Mouse (Mus musculus) cerebellum, postnatal 4 days (tissue): ENCODE data around the gene Smap2.
A peak's percentile ranks its signal among the peaks of the same experiment; 100 is the strongest.

Experiments
- DNase-seq, 2 experiments: peaks; one replicate each; pipeline ENCODE4 v3.0.0; 2022; ENCODE audit warnings: low spot score in 2 of 2, mixed read lengths in 1 of 2

The Smap2 gene

DNA sequence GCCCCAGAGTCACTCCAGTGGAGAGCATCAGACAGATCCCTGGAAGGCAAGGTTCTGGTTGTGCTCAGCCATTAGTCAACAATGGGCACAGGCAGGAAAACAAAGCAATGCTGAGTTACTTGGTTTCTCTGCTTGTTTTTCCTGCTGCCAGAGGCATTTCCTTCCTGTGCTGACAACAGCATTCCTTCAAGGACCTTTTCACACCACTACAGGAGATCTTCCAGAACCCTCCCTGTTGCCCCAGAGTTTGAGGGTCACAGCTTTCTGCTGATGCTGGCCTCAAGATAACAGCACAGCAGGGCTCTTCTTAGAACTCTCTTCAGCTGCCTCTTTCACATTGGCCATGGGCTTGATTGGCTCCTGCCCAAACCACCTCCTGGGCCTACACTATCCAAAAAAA lies 4.9 kb upstream of the Smap2 start:
- DNase-seq, result no peak

DNA sequence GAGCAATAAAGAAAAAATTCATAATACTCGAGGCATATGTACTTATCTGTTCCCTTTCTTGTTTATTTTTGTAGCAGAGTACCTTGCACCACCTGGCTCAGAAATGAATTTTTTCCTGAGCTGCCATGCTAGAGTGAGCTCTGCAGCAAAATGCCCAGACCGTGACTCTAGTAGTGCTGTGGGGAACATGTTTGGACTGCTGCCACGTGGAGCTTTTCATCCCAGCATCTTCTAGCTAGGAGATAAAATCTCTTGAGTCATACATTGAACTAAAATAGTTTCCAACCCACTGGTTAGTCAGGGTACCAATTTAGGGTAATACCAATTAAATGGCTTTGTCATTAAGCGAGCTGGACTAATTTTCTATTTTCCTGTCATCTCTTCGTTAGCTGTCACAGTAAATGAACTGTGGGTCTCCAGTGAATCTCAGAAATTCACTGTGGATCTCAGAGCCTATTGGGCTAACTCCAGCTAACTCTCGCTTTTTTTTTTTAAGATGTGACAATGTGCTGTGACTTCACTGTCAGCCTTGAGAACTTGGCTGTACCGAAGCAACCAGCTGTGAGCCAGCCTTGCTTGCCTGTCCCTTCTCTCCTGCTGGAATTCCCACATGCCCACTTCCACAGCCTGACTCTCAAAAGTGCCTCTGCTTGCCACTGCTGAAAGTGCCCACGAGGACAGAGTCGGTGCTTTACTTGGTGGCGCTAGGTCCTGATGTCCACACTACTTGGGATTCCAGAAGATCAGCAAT lies 3.2 kb upstream of the Smap2 start:
- DNase-seq, result no peak

DNA sequence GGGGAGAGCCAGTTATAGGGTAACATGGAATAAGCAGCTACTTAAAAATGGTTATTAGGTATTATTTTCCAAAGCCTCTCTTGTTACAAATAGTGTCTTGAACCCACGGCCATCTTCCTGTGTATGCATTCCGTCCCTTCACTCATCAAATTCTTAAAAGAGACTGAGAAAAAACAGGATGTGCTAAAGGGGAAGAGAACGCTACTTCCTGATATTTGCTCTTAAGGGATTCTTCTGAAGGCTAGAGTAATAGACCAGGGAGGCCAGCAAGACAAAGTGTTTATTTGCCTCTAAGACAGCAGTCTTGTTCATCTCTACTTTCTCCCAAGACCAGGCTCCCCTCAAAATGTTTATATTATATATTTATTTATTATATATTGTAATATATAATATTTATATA lies 1.2 kb upstream of the Smap2 start:
- DNase-seq, result no peak

DNA sequence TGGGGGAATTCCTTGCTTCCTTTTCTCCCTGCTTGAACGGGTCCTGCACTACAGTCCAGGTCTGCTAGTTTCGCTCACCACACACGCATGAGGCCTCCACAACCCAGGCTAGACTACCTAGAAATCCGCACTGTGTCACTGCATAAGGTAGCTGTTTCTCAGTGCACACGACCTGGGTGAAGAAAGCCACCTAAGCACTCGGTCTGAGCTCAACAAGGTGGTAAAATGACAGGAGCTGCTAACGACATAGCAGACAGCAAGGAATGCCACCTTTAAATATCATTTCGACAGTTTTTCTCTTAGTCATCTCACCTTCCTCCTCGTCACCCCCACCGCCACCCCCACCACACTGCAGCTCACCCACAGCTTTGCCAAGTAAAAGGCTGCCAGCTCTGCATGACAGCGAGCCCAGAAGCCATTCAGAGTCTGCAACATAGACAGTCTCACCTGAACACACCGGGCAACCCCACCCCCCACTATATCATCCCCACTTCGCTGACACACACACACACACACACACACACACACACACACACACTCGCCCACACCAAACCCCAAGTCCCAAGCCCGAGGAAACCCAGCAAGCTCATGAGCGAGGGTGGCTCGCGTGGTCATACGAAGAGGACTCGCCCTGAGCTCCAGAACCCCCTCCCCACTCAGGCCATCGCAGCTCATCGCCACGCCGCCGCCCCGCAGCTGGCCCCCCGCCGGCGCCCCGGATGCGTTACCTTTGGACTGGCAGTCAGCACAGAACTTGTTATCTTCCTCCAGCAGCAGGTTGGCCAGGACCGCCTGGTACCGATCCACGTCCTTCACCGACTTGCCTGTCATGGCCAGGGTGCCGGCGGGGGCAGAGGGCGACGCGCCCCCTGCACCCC lies 787 bp downstream of the Smap2 start:
- peak in 1 of 2 experiments; percentile 44 for DNase-seq

DNA sequence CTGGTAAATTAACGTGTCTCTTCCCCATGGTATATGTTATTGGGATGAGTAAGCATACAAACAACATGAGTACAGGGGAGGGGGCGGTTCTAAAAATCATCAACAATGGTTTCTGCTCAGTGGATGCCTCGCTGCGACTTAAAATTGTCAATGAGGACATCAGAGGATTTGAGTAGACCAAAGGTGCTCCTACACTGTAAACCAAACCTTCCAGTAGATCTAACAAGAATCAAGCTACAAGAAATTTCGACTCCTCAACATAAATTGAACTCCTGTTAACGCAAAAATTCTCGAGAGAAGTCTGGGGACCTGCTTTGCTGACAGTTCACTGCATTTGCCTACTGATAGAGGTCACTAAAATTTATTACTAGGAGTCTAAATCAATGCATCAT lies 1.8 kb downstream of the Smap2 start:
- no peak for DNase-seq

DNA sequence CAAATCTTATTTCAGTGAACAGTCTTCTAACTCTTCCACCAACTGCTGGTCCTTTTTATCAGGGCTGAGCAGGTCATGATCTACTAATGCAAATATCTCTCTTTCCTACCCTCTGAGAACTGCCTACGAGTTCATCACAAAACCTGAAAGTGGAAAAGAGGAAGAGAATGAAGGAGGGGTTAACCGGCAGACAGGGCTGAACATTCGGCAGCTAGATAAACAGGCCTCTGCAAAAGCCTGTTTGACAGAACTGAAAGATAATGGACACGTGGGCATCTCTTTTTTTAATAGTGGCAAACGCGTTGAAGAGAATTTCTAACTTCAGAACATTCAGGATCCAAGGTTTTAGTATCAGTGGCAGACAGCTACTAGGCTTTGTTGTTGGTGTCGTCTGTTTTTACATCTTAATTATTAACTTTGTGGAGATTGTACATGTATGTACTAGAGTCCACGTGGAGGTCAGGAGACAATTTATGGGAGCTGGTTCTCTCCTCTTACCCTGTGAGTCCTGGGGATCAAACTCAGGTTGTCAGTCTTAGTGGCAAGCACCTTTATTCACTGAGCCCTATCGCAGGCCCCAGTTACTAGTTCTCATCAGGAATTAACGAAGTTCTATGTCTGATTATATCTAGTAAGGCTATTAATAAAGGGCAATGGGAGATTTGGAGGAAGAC lies 2.3 kb downstream of the Smap2 start:
- DNase-seq, result no peak

DNA sequence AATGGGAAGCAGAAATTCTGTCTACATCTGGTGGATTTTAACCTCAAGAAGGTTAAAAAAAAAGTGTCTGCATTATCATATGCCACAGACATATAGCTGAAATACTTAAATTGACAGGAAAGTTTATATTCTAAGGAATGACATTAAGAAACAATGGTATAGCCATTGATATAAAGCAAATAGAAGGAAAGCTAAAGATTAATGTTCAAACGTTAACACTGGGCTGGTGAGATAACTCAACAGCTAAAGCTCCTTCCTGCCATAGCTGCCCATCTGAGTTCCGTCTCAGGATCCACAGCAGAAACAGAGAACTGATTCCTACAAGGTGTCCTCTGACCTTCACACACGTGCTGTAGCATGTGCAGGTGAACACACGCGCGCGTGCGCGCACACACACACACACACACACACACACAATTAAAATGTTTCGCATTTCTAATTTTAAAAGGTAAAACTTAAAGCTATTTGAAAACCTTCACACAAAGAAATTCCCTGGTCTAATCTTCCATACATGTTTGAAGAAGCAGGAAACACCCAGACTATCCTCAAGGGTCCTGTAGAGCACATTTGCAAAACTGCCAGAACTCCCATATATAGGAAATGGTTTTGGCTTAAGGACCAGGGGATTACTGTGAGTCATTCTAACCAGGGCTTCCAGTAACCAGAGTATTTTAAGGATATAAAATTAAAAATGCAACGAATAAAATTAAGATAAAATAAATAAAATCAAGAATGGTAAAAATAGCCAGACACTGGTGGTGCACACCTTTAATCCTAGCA lies 6.1 kb downstream of the Smap2 start:
- DNase-seq, result no peak

DNA sequence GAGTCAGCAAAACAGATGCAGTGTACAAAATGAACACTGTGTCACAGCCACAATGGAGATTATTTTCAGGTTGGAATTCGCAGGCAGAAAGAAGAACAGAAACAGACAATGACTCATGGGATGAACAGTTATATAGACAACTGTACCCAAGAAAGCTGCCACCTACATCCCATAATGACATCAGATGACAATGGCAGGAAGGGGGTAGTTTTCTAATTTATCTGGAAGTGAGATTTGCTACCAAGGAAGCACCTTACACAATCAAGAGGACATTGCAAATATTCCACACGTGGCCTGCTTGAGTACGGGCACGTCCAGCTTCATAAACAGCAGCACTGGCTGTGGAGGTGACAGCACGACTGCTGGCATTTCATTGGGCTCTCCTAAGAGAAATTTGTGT lies 7.9 kb downstream of the Smap2 start:
- no peak for DNase-seq

DNA sequence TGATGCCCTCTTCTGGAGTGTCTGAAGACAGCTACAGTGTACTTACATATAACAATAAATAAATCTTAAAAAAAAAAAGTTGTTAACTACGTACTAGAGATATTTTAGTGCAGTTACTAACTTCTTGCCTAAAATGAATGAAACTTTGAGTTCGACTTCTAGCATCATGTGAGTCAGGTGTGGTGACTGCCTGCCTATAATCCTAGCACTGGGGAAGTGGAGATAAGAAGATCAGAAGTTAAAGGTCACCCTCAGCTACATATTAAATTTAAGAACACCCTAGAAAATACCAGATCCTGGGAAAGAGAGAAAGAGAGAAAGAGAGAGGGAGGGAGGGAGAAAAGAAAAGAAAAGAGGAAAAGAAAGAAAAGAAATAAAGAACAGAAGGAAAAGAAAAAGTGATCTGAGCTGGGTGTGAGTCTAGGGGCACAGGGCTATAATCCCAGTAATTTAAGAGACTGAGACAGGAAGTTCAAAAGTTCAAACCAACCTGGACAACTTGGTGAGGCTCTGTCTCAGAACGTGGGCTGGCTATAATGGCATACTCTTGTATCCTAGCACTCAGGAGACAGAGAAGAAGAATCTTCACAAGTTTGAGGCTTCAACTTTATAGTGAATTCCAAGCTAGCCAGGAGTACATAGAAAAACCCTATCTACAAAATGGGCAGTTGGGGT lies 8.8 kb downstream of the Smap2 start:
- DNase-seq, result no peak

DNA sequence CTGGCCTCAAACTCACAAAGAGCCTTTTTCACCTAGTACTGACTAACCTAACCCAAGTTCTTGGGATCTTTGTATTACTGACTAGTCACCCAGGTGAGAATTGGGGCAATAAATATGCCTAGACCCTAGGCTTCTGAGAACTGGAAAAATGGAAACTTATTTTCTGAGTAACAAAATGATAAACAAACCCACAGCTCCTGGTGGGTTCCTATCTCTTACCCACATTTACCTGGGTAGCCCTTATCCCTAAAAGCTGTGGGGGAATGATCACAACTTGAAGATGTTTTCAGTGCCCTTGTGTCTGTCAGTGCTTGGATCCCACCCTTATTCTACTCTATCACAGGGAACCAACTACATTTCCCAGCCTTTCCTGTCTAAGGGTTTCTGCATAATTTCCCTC lies 10.0 kb downstream of the Smap2 start:
- no peak for DNase-seq

DNA sequence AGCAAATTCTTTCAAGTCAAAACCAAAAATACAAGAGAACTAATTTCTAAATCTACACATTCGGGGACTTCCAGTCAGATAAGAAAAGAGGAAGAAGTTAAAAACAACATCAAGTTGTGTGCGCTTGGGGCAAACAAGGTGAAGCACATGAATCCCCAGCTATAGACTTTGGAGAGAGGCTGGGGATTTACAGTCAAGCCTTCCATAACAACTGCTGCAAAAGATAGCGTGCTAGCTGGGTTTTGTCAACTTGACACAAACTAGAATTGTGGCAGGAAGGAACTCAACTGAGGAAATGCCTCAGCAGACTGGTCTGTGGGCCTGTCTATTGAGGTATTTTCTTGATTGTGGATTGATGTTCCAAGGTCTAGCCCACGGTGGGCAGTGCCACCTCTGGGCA lies 12.4 kb downstream of the Smap2 start:
- no peak for DNase-seq

DNA sequence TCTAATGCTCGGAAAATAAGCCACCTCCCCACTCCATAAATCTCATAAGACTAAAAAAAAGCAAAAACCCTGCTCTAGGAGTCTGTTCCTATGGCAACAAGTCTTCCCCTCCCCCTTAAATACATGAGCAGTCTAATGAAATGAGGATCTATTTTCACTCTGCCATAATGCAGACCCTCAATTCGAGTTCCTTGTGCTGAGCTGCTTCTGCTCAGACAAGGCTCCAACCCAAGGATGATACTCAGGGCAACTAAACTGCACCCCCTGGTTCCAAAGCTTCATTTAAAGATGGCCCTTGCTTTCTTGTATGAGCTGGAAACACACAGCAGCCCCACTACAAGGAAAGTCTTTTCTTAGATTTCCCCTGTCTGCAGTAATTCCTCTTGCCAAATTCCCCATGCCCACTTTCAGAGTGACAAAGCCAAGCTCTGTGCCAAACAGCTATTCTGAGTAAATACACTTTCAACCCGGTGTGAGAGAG lies 13.4 kb downstream of the Smap2 start:
- peak in 1 of 2 experiments; percentile 10 for DNase-seq

DNA sequence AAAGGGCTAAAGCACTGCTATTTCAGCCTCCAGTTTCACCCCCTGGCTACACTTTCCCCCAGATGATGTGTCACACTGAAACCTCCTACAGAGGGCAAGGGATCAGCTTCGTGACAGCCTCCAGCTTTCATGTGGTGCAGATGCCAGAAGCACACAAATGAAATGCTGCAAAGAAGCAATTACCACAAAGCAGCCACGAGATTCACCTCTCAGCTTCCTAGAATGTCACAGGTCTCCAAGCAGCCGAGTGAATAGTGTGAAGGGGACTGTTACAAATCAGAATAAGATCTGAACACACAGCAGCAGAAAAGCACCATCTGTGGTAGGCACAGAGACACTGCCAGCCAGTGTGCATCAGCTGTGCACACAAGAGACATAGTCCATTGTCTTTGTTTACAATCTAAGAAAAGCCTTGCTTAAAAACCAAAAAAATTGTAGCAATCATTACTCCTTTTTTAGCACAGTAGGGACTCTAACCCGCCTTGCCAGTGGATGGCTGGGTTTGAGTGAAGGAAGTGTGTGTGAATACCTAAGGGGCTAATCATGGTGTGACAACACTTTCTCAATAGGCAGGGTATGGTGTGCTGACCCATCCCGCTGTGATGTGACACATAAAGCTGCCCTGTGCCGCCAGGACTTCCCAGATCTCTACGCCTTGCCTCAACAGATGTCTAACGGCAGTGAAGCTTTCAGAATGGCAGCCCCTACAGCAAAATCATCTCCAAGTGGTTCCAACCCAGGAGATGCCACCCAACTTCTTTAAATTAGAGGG lies 14.5 kb downstream of the Smap2 start:
- no peak for DNase-seq

DNA sequence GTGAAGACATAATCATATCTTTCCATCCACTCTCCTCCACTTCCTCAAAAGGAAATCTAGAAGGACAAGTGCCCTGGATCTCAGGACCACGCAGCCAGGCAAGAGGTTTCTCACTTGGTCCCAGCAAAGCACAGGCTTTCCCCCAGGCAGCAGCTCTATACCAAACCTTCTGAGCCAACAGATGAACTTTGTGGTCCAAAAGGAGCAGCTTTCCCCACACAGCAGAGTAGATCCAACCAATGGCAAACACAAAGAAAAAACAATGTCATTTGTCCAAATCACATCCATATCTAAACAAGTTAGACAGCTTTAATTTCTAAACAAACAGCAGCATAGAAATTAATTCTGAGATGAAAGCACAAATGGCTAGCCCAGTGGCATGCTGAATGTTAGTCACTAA lies 15.4 kb downstream of the Smap2 start:
- DNase-seq, result no peak

DNA sequence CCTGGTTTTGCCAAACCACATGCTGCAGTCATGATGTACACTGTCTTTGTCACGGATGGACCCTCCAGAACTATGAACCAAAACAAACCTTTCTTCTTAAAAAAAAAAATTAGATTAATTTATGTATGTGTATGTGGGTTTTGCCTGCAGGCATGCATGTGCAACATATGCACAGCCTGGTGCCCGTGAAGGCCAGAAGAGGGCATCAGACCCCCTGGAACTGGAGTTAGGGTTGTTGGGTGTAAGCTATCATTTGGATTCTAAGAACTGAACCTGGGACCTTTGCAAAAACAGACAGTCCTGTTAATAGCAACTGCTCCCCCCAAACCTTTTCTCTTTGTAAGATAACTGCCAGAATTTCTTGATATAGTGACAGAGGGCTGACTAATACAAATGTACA lies 16.0 kb downstream of the Smap2 start:
- no peak for DNase-seq

DNA sequence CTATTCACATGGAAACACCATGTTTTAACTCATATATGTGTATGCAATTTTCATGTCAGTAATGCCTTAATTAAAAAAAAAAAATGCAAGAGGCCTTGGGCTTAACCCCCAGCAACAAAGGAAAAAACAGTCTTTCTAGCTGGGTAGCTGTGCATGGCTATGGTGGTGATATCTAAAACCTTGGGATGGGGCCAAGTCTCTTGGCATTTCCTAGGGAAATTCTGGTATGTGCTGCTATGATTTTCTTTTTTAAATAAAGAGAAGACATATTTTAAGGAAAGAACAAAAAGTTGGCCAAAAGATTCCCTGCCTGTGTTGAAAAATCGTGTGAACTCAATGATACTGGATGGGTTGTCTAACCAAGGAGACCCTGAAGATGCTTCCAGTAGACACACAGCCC lies 21.1 kb downstream of the Smap2 start:
- no peak for DNase-seq

DNA sequence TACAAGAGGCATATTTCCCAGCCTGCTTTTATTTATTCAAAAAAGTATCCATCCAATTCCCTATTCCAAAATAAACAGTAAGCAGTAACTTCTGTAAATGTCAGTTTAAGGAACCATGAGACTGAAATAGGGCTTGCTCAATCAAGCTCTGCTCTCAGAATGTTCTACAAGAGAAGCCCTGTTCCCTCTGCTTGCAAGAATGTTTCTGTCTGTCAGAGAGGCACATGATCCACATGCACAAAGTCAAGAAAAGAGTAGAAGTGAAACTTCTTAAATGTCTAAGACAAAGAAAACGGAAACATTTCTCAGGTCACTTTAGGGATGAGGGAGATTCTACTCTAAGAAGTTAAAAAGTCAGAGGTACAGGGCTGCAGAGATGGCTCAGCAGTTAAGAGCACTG lies 24.0 kb downstream of the Smap2 start:
- DNase-seq, result no peak

DNA sequence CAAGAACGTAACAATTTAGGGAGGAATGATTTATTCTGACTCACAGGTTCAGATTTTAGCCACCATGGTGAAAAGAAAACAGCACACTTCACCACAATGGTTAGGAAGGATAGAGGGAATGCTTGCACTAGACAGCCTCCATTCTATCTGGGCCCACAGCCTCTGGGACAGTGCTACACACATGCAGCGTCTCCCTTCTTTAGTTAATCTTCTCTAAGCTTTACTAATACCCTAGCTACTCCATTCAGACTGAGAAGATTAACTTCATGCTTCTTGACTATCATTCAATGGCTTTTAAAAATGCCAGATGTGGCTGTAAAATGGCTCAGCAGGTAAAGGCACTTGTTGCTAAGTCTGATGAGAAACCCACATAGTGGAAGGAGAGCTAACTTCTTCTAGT lies 24.8 kb downstream of the Smap2 start:
- no peak for DNase-seq

DNA sequence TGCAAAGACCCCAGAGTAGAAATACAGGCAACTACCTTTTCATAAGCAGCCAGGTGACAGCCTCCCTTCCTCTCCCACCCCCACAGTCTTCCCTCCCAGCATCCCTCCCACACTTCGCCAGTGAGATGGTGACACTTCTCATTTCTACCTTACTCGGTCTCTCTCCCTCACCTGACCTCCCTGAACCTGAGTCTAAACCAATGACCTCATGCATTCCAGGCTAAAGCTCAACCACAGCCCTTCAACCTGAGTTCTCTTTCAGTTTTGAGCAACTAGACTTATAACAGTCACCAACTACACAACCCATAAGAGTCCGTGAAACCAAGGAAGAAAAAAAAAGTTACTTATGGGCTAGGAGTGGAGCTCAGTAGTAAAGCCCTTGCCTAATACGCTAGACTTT lies 29.7 kb downstream of the Smap2 start:
- no peak for DNase-seq

DNA sequence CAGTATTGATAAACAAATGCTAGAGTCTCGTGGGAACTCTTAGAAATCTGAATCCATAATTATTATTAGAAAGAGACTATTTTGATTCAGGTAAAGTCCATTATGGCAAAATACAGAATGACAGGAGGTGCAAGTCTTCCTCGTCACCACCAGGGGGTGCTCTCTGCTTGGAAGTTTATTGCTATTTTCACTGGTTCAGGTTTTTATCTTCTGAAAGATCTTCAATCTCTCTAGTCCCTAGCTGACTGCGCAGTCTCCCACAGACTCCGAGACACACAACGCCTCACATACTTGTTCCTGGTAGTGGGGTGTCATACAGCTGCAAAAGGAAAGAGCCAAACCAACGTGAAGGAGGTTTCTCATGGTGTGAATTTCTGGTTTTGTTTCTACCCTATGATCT lies 30.6 kb downstream of the Smap2 start:
- DNase-seq, result peak; percentile 38 to 52
